Mouse (Mus musculus) testis, adult 2 months (tissue): ENCODE data around the gene Usp1.

Source experiments
- CTCF ChIP-seq: fragments of 200-500 bp; IDR thresholded peaks from 2 replicates; pipeline ENCODE4 v1.5.1; 2012; ENCODE audit warnings: low read depth, mild to moderate bottlenecking, inconsistent platforms, low read length, moderate library complexity; ENCODE audit not compliant: control insufficient read depth, insufficient read depth, insufficient replicate concordance
- POLR2A ChIP-seq: fragments of 200-500 bp; IDR thresholded peaks from 2 replicates; pipeline ENCODE4 v1.6.1; 2012; ENCODE audit warnings: low read depth, mild to moderate bottlenecking, inconsistent platforms, low read length, moderate library complexity; ENCODE audit not compliant: control insufficient read depth

GRCm38 (mm10) chr4:98984701-98985100 lies 61.1 kb downstream of the Usp1 start:
- TF ChIP-seq CTCF (no peak), POLR2A (no peak)
